Mouse (Mus musculus): ENCODE results near the gene Slc22a3.

GRCm38 (mm10) chr17:12377981-12378705 lies 129.4 kb downstream of the Slc22a3 start, which contains the start of gene Plg:
- TF ChIP-seq CTCF (IDR thresholded peaks at IDR 0.05; ENCODE audit: extremely low read depth, insufficient read depth, low read length) (no peak), POLR2A (IDR thresholded peaks at IDR 0.05; ENCODE audit: extremely low read depth, insufficient read depth, low read length) (no peak)

Measured in cortical plate, adult 2 months (tissue).